Mouse (Mus musculus): ENCODE measurements around the gene Ttc1.
A peak's percentile ranks its signal among the peaks of the same experiment; 100 is the strongest.

Ttc1 gene

GRCm38 (mm10) chr11:43747233-43748226, at the start of gene Ttc1:
Ttc1 (minus strand) TSS chr11:43748008.
- DNase-seq, result peak; percentile 99

GRCm38 (mm10) chr11:43795992-43796391, 48.2 kb upstream of the Ttc1 start:
- no peak for DNase-seq

- DNase-seq, result no peak
Observed at GRCm38 (mm10) chr11:43790446-43790845, 42.6 kb upstream of the Ttc1 start.

DNA sequence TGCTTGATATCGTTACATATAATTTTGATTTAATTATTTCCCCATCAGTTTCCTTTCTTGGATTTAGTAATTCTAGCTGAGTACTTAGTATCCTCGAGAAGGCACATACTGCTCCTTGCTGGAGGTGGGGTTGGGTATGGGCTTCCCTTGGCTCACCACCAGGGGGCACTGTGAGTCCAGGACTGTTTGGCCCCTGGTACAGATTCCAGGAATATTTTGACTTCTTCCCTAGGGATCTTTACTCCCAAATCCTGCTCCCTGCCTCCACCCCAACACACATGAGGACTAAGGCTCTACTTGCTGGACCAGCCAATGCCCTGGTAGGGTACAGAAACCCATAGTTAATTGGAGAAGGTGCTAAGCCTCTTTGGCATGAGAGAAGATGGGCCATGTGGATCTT, 36.0 kb upstream of the Ttc1 start:
- DNase-seq, result peak; percentile 74

DNA sequence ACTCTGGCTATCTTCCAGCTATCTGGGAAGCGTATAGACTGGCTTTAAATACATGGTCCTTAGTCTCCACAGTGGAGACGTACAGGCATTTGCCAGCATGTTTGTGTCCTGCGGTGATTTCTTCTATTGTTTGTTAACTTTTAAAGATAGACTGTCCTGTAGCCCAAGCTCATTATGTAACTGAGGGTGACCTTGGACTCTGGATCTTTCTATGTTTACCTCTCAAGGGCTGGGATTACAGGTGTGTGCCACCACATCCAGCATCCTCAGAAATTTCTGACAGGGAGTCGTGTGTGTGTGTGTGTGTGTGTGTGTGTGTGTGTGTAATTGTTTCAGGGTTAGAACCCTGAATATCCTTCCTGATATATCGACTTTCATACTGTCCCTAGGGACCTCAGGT, 35.3 kb upstream of the Ttc1 start:
- DNase-seq, result no peak

DNA sequence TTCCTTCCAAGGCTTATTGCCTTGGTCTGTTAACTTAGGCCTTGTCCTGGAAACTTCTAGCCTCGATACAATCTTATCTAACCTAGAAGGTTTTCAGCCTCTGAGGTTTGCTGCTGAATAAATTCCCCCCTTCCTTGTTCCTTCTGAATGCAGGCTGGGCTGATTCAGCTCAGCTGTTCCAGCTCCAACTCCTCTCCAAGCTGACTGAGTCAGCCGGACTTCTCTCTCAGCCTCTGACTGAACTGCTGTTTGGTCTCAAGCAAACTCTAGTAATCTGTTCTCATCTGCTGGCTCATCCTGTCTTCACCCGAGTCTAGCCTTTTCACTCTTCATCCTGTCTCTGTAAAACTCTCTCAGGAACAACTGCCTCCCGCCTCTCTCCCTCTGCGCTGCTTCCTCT, 31.7 kb upstream of the Ttc1 start:
- no peak for DNase-seq

GRCm38 (mm10) chr11:43776324-43776694, 28.5 kb upstream of the Ttc1 start:
- no peak for DNase-seq

GRCm38 (mm10) chr11:43775469-43776323, 27.9 kb upstream of the Ttc1 start:
- DNase-seq, result no peak

DNA sequence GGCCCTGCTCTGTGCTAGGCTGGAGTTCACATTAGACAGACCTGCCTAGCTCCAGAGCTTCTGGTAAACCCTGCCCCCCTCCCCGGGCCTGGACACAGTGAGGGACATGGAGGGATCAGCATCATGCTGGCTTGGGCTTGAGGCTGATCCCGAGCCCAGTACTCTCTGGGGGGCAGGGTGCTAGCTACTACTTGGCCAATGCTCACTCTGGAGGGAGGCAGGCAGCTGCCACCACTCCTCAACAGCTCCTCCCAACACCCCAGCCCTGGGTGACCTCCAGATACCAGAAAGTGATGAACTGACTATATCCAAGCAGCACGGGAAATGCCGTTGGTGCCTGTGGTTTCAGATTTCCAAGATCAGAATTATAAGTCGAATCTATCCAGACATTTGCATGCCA, 25.9 kb upstream of the Ttc1 start:
- DNase-seq, result no peak

GRCm38 (mm10) chr11:43770110-43770509, 22.3 kb upstream of the Ttc1 start:
- no peak for DNase-seq

- DNase-seq, result no peak
Observed at GRCm38 (mm10) chr11:43767749-43768148, 19.9 kb upstream of the Ttc1 start.

- DNase-seq, result peak; percentile 82
Observed at GRCm38 (mm10) chr11:43766922-43767648, 19.3 kb upstream of the Ttc1 start.

DNA sequence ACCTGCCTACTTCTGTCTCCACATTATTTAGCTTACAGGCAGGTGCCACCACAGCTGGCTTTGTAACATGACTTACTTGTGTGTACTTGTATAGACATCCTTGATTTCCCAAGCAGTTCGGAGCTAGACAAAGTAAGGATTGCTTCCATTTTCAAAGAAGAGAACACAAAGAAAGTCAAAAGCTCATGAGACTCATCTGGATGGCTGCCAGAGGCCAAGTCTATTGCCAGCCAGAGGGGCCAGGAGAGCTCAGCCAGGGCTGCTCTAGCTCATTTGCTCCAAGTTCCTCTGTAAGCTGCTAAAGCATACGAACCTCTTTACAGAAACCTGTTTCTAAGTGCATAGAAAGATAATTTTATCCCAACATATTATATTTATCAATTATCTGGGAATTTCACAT, 10.6 kb upstream of the Ttc1 start:
- DNase-seq, result no peak

DNA sequence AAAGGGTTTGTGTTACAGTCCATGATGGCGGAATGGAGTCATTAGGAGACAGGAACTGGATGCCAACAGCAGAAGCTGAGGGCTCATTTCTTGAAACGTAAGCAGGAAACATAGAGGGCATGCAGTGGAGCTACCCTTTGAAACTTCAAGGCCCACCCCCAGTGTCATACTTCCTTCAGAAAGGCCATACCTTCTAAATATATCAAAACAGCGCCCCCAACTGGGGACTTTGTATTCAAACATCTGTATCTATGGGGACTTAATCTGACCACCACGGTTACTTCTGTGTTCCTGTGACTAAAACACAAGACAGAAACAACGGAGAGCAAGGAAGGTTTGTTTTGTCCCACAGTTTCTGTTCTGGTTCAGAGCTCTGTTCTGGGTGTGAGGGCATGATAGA, 7.6 kb upstream of the Ttc1 start:
- DNase-seq, result no peak

DNA sequence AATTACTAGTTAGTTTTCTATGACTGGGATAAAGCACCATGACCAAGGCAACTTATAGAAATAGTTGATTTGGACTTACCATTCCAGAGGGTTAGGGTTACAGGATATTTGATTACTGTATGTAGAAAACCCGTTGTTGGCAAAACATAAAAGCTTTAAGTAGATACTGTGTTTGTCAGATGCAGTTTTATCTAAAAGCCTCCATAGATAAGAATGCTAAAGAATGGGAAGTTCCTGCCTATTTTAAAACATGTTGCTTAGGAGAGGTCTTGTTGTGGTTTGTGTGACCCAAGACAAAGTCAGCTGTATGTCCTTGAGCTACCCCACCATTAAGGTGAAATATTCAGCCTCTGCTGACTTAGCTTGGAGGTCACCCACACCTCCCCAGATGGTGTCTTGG, 6.8 kb upstream of the Ttc1 start:
- no peak for DNase-seq

- no peak for DNase-seq
Observed at GRCm38 (mm10) chr11:43751542-43751941, 3.7 kb upstream of the Ttc1 start.

DNA sequence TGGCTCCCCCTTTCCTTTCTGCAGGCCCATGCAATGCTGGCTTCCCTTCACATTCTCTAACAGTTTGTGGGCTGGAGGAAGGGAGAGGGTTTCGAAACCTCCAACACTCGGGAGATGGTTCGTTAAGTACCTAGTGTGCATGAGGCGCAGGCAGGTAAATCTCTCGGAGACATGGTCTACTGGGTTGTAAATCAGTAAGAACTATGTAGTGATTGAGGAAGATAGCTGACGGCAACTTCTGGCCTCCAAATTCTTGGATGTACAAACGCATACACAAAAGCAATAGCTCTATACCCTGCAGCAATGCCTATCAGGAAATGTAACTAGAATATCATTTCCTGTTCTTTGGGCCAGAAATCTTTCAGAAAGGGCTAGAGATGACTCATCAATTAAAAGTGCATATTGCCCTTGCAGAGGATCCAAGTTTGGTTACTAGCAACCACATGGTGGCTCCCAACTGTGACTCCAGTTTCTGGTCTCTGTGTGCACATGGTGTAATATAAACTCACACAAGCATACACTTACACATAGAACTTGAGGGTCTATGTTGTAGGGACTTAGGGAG, 19.0 kb downstream of the Ttc1 start:
- no peak for DNase-seq

DNA sequence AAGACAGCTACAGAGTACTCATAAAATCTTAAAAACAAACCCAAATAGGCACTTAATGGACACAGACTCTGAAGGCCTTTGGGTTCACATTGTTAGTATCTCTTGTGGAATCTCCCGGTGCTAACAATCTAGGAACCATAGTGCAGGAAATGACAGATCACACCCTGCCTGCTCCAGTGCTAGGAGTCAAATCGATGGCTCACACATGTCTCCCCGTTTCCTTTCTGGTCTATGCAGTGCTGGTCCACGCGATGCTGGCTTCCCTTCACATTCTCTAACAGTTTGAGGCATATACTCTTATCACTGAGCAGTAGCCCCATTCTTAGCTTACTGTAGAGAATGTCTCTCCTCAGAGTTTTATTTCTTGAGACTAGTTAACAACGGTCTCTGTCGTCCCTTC, 20.0 kb downstream of the Ttc1 start:
- DNase-seq, result no peak

DNA sequence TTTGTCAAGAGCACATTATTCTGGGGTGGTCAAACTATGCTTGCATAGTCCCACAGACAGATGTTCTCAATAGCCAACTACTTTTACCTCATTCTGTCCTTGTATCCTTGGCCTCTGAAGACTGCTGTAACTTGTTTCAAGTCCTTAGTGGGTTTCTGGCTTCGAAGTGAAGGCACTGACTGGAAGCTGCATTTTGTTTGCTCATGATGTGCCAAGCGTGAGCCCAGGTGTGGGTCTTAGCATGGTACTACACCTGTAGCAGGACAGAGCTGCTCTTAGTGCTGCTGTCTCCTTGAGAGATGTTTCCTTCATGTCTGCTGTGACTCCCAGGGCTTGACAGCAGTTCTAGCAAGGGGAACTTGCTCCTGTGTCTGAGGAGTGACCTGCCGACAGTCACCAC, 24.4 kb downstream of the Ttc1 start:
- no peak for DNase-seq

GRCm38 (mm10) chr11:43712178-43712577, 35.6 kb downstream of the Ttc1 start:
- peak; percentile 34 for DNase-seq

GRCm38 (mm10) chr11:43708409-43708808, 39.4 kb downstream of the Ttc1 start:
- DNase-seq, result no peak

GRCm38 (mm10) chr11:43705751-43706150, 42.1 kb downstream of the Ttc1 start:
- DNase-seq, result no peak

DNA sequence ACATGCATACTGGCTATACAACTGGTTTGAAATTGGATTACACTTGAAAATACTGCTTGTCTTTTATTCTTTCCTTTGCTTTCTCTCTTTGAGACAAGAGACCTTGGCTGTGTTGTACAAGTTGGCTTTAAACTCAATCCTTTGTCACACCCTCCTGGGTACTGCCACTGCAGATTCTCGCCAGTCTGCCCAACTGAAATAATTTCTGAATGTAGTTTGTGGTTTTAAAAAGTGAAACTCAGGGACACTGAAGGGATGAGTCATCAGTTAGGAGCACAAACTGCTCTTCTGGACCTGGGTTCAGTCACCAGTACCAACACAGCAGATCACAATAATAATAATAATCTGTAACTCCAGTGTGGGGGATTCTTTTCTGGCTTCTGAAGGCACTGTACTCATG, 44.3 kb downstream of the Ttc1 start:
- no peak for DNase-seq
